Mouse (Mus musculus) E14TG2a.4 (cell line): ENCODE results near the gene Car4.

Source experiments
- CTCF ChIP-seq: conservative IDR thresholded peaks from 2 replicates; pipeline ENCODE4 v1.5.1; 2014; ENCODE audit warnings: low read length
- POU5F1 ChIP-seq: IDR thresholded peaks from 2 replicates; pipeline ENCODE4 v1.6.1; 2014; ENCODE audit warnings: low read length, borderline replicate concordance

GRCm38 (mm10) chr11:84967113-84967512 is 9.5 kb downstream of the Car4 start:
- TF ChIP-seq CTCF (no peak), POU5F1 (no peak)
